Mouse (Mus musculus): ENCODE results near the gene Ppm1l. TPM values are rescaled to one million over a fixed set of nuclear protein-coding genes. Genes with fewer than 3 reads are reported as not detected.

Ppm1l gene
- total and polyA plus RNA-seq, 3 experiments: not detected

DNA sequence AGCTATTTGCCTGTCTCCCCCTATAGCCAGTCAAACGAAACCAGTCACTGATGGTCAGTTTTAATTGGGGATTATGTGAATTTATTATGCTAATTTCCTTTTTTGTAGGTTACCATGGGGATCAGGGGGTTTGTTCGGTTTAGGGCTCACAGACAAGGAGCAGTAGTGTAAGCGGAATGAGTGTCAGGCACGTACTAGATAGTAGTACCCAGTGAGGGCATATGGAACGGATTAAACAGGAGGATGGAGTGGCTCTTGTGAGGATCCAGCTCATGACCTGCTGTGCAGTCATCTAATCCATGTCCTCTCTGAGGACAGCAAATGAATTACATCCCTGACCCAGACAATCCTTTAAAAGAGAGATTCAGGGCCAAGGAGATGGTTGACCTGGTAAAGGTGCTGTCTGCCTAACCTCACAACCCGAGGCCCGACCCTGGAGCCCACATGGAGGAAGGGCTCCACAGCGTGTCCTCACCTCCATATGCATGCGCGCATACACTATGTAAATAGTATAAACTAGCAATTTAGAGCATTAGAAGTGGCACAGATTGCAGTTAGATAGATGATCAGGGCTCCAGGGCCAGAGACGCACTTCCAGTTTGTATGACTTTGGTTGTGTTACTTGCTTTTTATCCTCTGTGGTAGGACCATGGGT lies 153.6 kb downstream of the Ppm1l start:
- no peaks in the 10 kb centered on the region for H3K27me3 ChIP-seq (ENCODE audit: control insufficient read depth in 1 of 2, insufficient read depth in 2 of 2, low read length in 2 of 2)
- H3K9ac ChIP-seq (ENCODE audit: control insufficient read depth, low read depth, low read length, poor library complexity, severe bottlenecking): no peak overlapping the region
- H3K4me1 ChIP-seq (ENCODE audit: control insufficient read depth in 1 of 2, insufficient read depth in 2 of 2, low read length in 2 of 2): peaks cover 0 to 7% of the 10 kb centered on the region in 2 experiments; a peak in 2 of 4 replicates
- no peak overlapping the region for H3K4me3 ChIP-seq (ENCODE audit: control insufficient read depth in 1 of 2, insufficient read depth in 1 of 2, low read depth in 2 of 2, low read length in 2 of 2)
- no peaks in the 10 kb centered on the region for H3K79me2 ChIP-seq (ENCODE audit: control insufficient read depth, insufficient read depth, low read length, poor library complexity)
- TF ChIP-seq MAX (IDR thresholded peaks at IDR 0.05; ENCODE audit: low read length) (no peak), POLR2AphosphoS2 (IDR thresholded peaks at IDR 0.05; ENCODE audit: low read length) (no peak)
- H3K27ac ChIP-seq (ENCODE audit: control insufficient read depth, low read depth, low read length): no peak overlapping the region
- no peak for DNase-seq (ENCODE audit: low read depth, low spot score)
- H3K36me3 ChIP-seq (ENCODE audit: control insufficient read depth in 1 of 2, insufficient read depth in 2 of 2, low read length in 2 of 2): no peaks in the 10 kb centered on the region; a peak in 1 of 4 replicates
- no peaks in the 10 kb centered on the region for H3K9me3 ChIP-seq (replicated peaks; ENCODE audit: insufficient read depth, low read length)

DNA sequence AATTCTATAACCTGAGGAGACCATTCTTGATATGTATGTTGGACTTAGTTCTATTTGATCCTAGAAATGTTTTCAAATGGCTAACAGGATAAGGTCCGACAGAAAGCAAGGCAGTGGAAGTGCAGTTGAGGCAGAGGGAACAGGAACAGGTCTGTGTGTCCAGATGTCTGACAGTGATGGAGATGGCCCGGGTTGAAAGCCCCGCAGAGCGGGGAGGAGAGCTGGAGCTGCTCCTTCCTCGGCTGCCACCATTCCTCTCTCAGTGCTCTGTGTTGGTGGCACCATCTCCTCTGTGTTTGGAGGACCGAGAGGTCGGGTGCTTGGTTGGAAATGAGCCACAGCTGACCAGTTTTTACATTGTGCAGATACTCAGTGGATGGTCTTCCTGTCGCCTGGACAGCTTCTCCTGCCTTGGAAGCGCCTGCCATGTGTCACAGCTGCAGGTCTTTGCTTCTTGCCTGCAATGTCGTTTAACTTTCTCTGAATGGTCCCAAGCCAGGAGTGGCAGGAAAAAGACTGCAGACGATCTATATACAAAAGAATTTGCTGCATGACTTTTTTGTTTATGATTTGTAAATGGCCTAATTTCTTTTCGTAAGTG lies 159.3 kb downstream of the Ppm1l start:
- H3K27me3 ChIP-seq (ENCODE audit: control insufficient read depth in 1 of 2, insufficient read depth in 2 of 2, low read length in 2 of 2): no peaks in the 10 kb centered on the region; a peak in 1 of 4 replicates
- H3K9me3 ChIP-seq (replicated peaks; ENCODE audit: insufficient read depth, low read length): no peaks in the 10 kb centered on the region
- H3K4me1 ChIP-seq (ENCODE audit: control insufficient read depth in 1 of 2, insufficient read depth in 2 of 2, low read length in 2 of 2): no peaks in the 10 kb centered on the region
- H3K9ac ChIP-seq (ENCODE audit: control insufficient read depth, low read depth, low read length, poor library complexity, severe bottlenecking): no peak overlapping the region
- H3K27ac ChIP-seq (ENCODE audit: control insufficient read depth, low read depth, low read length): no peak overlapping the region
- no peaks in the 10 kb centered on the region for H3K36me3 ChIP-seq (ENCODE audit: control insufficient read depth in 1 of 2, insufficient read depth in 2 of 2, low read length in 2 of 2)
- H3K79me2 ChIP-seq (ENCODE audit: control insufficient read depth, insufficient read depth, low read length, poor library complexity): no peaks in the 10 kb centered on the region
- H3K4me3 ChIP-seq (ENCODE audit: control insufficient read depth in 1 of 2, insufficient read depth in 1 of 2, low read depth in 2 of 2, low read length in 2 of 2): no peak overlapping the region
- DNase-seq (ENCODE audit: low read depth, low spot score): no peak
- TF ChIP-seq ZNF384 (IDR thresholded peaks at IDR 0.05; ENCODE audit: low read depth, low read length) (no peak), JUND (IDR thresholded peaks at IDR 0.05; ENCODE audit: low read depth, low read length) (no peak), POLR2AphosphoS2 (IDR thresholded peaks at IDR 0.05; ENCODE audit: low read length) (no peak), TAL1 (IDR thresholded peaks at IDR 0.05; ENCODE audit: low read length) (no peak), POLR2AphosphoS5 (IDR thresholded peaks at IDR 0.05; ENCODE audit: borderline replicate concordance, low read depth, low read length) (no peak), TCF12 (IDR thresholded peaks at IDR 0.05; ENCODE audit: low read depth, low read length) (no peak), ZKSCAN1 (IDR thresholded peaks at IDR 0.05; ENCODE audit: low read depth, low read length) (no peak), MAFK (IDR thresholded peaks at IDR 0.05; ENCODE audit: borderline replicate concordance, low read depth, low read length) (no peak), SMC3 (IDR thresholded peaks at IDR 0.05; ENCODE audit: low read depth, low read length) (no peak), GABPA (IDR thresholded peaks at IDR 0.05; ENCODE audit: low read depth, low read length) (no peak), CTCF (IDR thresholded peaks at IDR 0.05 in 2 of 3, conservative IDR thresholded peaks at IDR 0.05 in 1 of 3; ENCODE audit: control insufficient read depth in 1 of 3, insufficient read depth in 1 of 3, low read depth in 2 of 3, low read length in 3 of 3, poor library complexity in 1 of 3, severe bottlenecking in 1 of 3) (no peak), RCOR1 (IDR thresholded peaks at IDR 0.05; ENCODE audit: low read depth, low read length) (no peak), ETS1 (IDR thresholded peaks at IDR 0.05; ENCODE audit: low read depth, low read length) (no peak), NRF1 (IDR thresholded peaks at IDR 0.05; ENCODE audit: insufficient read depth, low read depth, low read length, poor library complexity, severe bottlenecking) (no peak), EP300 (IDR thresholded peaks at IDR 0.05; ENCODE audit: low read depth in 1 of 2, low read length in 2 of 2) (no peak), CHD1 (IDR thresholded peaks at IDR 0.05; ENCODE audit: low read depth, low read length) (no peak), KAT2A (conservative IDR thresholded peaks at IDR 0.05; ENCODE audit: low read depth, low read length) (no peak), GATA1 (IDR thresholded peaks at IDR 0.05; ENCODE audit: low read depth, low read length) (no peak)
